Mouse (Mus musculus): ENCODE measurements around the gene Tmub2. TPM values are rescaled to one million over a fixed set of nuclear protein-coding genes. Genes with fewer than 3 reads are reported as not detected.

Tmub2 gene
- total RNA-seq, 2 experiments from 2014 or later: 26.6 TPM

Other genes starting within 250 kb of the Tmub2 start
- gene Cd300lg, start 243.4 kb upstream of the Tmub2 start, total RNA-seq (2021): 10 to 100 TPM; 61.8 to 69.1 TPM
- 1 to 10 TPM; 2.7 to 3.8 TPM for gene Mpp2, start 196.4 kb upstream of the Tmub2 start, total RNA-seq (2021)
- not detected for gene Ppy, start 183.6 kb upstream of the Tmub2 start, total RNA-seq (2021)
- gene Pyy, start 177.1 kb upstream of the Tmub2 start, total RNA-seq (2021): not detected
- gene Nags, start 139.4 kb upstream of the Tmub2 start, total RNA-seq (2021): not detected
- gene Tmem101, start 128.5 kb upstream of the Tmub2 start, total RNA-seq (2021): 10 to 100 TPM; 14.5 TPM
- 10 to 100 TPM; 44.4 to 47.6 TPM for gene Lsm12, start 99.6 kb upstream of the Tmub2 start, total RNA-seq (2021)
- 10 to 100 TPM; 35.0 to 35.7 TPM for gene G6pc3, start 95.3 kb upstream of the Tmub2 start, total RNA-seq (2021)
- 100 to 1,000 TPM; 122 to 138 TPM for gene Hdac5, start 54.8 kb upstream of the Tmub2 start, total RNA-seq (2021)
- under 1 TPM; 0.74 to 0.83 TPM for gene BC030867, start 36.0 kb upstream of the Tmub2 start, total RNA-seq (2021)
- under 1 TPM; 0.61 to 0.62 TPM for gene Asb16, start 16.2 kb upstream of the Tmub2 start, total RNA-seq (2021)
- 10 to 100 TPM; 26.5 to 29.5 TPM for gene Atxn7l3, start 11.7 kb downstream of the Tmub2 start, total RNA-seq (2021)
- 10 to 100 TPM; 60.1 to 69.7 TPM for gene Ubtf, start 34.8 kb downstream of the Tmub2 start, total RNA-seq (2021)
- 10 to 100 TPM; 22.7 to 23.0 TPM for gene Slc4a1, start 81.3 kb downstream of the Tmub2 start, total RNA-seq (2021)
- under 1 TPM in 1 of 2 experiments, not detected in 1; 0.29 TPM for gene Rundc3a, start 108.5 kb downstream of the Tmub2 start, total RNA-seq (2021)
- gene Slc25a39, start 123.0 kb downstream of the Tmub2 start, total RNA-seq (2021): 100 to 1,000 TPM; 163 to 176 TPM
- 100 to 1,000 TPM; 130 to 136 TPM for gene Grn, start 145.4 kb downstream of the Tmub2 start, total RNA-seq (2021)
- 10 to 100 TPM; 10.5 to 11.4 TPM for gene Fam171a2, start 162.8 kb downstream of the Tmub2 start, total RNA-seq (2021)
- gene Itga2b, start 185.2 kb downstream of the Tmub2 start, total RNA-seq (2021): 1 to 10 TPM; 3.1 to 3.3 TPM

Data from heart, postnatal 14 days (tissue).